Mouse (Mus musculus): ENCODE results near the gene Otulin. TPM values are rescaled to one million over a fixed set of nuclear protein-coding genes. Genes with fewer than 3 reads are reported as not detected.

Gene Otulin
- polyA plus RNA-seq, 1 experiment = 43.1 TPM

DNA sequence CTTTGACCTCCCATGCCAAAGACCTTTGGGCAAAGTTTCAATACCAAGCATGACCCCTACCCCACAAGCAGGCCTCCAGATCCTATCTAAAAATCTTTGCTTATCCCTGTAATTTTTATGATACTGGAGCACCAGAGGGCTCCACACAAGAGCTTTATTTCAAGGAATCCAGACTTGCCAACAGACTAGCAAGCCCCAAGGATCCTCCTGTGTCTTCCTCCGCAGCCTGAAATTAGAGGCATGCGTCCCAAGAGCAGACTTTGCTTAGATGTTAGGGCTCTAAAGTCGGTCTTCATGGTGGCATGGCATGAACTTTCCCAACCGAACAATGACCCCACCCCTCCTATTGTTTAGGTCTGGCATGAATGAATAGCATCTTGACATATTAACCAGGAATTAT is 94.8 kb downstream of the Otulin start:
- Histone ChIP-seq H3K4me3 (ENCODE audit: control insufficient read depth, insufficient read depth, low read length) (no peak overlapping the region), H3K36me3 (ENCODE audit: control insufficient read depth, insufficient read depth, low read length) (no peaks in the 10 kb centered on the region), H3K27ac (ENCODE audit: control insufficient read depth, insufficient read depth, low read length) (no peak overlapping the region), H3K4me1 (replicated peaks; ENCODE audit: control insufficient read depth, insufficient read depth, low read length) (no peaks in the 10 kb centered on the region), H3K27me3 (ENCODE audit: control insufficient read depth, insufficient read depth, low read length) (no peaks in the 10 kb centered on the region)
- WGBS = 97% methylated on average over 4 of the region's 4 CpGs
- no peak for DNase-seq
- TF ChIP-seq POLR2A (IDR thresholded peaks at IDR 0.05; ENCODE audit: control insufficient read depth, extremely low read depth, insufficient read depth, low read length, poor library complexity) (no peak), CTCF (IDR thresholded peaks at IDR 0.05; ENCODE audit: borderline replicate concordance, control insufficient read depth, extremely low read depth, insufficient read depth, low read length, poor library complexity) (no peak)

DNA sequence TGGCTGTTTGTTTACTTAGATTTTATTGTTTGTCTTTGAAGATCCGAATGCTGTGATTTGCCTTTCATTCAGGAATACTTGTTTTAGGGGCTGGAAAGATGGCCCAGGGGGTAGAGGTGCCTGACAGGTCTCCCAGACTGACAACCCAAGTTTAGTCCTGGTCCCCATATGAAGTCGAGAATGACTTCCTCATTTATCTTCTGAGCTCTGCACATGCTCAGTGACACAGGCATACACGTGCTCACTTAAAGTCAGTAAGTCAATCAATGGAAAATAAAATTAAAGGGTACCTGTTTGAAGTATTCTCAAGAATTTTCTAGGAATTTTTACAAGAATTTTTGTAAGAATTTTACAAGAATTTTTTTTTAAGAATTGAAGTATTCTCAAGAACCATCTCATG is 97.5 kb downstream of the Otulin start:
- TF ChIP-seq POLR2A (IDR thresholded peaks at IDR 0.05; ENCODE audit: control insufficient read depth, extremely low read depth, insufficient read depth, low read length, poor library complexity) = no peak
- TF ChIP-seq CTCF (IDR thresholded peaks at IDR 0.05; ENCODE audit: borderline replicate concordance, control insufficient read depth, extremely low read depth, insufficient read depth, low read length, poor library complexity) = no peak
- no peaks in the 10 kb centered on the region for H3K27me3 ChIP-seq (ENCODE audit: control insufficient read depth, insufficient read depth, low read length)
- no peak overlapping the region for H3K27ac ChIP-seq (ENCODE audit: control insufficient read depth, insufficient read depth, low read length)
- WGBS = 51% methylated on average over 3 of the region's 3 CpGs
- DNase-seq = no peak
- 0 out of 2 replicates have a peak, but pooled peaks cover 2% of the 10 kb centered on the region for H3K4me1 ChIP-seq (replicated peaks; ENCODE audit: control insufficient read depth, insufficient read depth, low read length)
- H3K36me3 ChIP-seq (ENCODE audit: control insufficient read depth, insufficient read depth, low read length) = no peaks in the 10 kb centered on the region
- H3K4me3 ChIP-seq (ENCODE audit: control insufficient read depth, insufficient read depth, low read length) = no peak overlapping the region

DNA sequence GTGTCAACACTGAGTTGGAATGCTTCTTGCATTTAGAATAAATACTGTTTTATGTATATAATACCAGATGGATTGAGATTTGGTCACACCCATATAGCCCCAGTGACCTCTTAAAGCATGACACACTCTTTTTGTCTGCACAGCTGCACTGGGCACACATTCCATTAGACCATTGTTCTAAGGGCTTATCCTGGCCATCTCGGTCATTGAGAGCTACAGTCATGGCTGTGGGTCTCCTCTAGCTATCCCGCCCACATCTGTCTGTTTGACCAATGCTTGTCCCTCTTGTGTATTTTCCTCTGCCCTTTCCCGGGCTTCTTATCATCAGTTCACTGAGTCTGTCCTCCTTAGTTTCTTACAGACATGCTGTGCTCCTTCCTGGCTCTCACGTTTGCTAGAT is 100.5 kb downstream of the Otulin start:
- WGBS = 95% methylated on average over 4 of the region's 4 CpGs
- Histone ChIP-seq H3K27ac (ENCODE audit: control insufficient read depth, insufficient read depth, low read length) (no peak overlapping the region), H3K4me1 (replicated peaks; ENCODE audit: control insufficient read depth, insufficient read depth, low read length) (0 out of 2 replicates have a peak, but pooled peaks cover 2% of the 10 kb centered on the region), H3K4me3 (ENCODE audit: control insufficient read depth, insufficient read depth, low read length) (no peak overlapping the region), H3K27me3 (ENCODE audit: control insufficient read depth, insufficient read depth, low read length) (no peaks in the 10 kb centered on the region), H3K36me3 (ENCODE audit: control insufficient read depth, insufficient read depth, low read length) (no peaks in the 10 kb centered on the region)
- TF ChIP-seq CTCF (IDR thresholded peaks at IDR 0.05; ENCODE audit: borderline replicate concordance, control insufficient read depth, extremely low read depth, insufficient read depth, low read length, poor library complexity) (no peak), POLR2A (IDR thresholded peaks at IDR 0.05; ENCODE audit: control insufficient read depth, extremely low read depth, insufficient read depth, low read length, poor library complexity) (no peak)
- no peak for DNase-seq

DNA sequence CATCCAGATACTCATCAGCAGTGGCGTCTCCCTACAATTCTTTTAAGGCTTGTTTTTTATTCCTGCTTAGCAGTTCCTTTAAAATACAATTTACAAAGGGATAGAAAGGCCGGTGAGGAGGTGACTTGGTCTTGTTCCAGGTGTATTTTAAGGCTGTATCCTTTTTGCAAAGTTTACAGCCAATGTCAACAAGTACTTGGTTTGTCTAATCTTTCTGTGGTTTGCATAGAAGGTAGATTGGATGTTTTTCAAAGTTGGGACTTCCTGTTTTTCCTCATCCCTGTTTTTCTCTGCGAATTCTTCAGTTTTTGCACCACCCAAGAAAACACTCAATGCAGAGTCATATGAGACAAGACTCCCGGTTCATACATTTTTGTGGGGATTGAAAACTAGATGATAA is 101.6 kb downstream of the Otulin start:
- 0 out of 2 replicates have a peak, but pooled peaks cover 2% of the 10 kb centered on the region for H3K4me1 ChIP-seq (replicated peaks; ENCODE audit: control insufficient read depth, insufficient read depth, low read length)
- H3K27me3 ChIP-seq (ENCODE audit: control insufficient read depth, insufficient read depth, low read length) = no peaks in the 10 kb centered on the region
- TF ChIP-seq CTCF (IDR thresholded peaks at IDR 0.05; ENCODE audit: borderline replicate concordance, control insufficient read depth, extremely low read depth, insufficient read depth, low read length, poor library complexity) (no peak), POLR2A (IDR thresholded peaks at IDR 0.05; ENCODE audit: control insufficient read depth, extremely low read depth, insufficient read depth, low read length, poor library complexity) (no peak)
- no peak overlapping the region for H3K4me3 ChIP-seq (ENCODE audit: control insufficient read depth, insufficient read depth, low read length)
- 60% methylated on average over 4 of the region's 4 CpGs for WGBS
- no peak for DNase-seq
- no peaks in the 10 kb centered on the region for H3K36me3 ChIP-seq (ENCODE audit: control insufficient read depth, insufficient read depth, low read length)
- H3K27ac ChIP-seq (ENCODE audit: control insufficient read depth, insufficient read depth, low read length) = no peak overlapping the region

DNA sequence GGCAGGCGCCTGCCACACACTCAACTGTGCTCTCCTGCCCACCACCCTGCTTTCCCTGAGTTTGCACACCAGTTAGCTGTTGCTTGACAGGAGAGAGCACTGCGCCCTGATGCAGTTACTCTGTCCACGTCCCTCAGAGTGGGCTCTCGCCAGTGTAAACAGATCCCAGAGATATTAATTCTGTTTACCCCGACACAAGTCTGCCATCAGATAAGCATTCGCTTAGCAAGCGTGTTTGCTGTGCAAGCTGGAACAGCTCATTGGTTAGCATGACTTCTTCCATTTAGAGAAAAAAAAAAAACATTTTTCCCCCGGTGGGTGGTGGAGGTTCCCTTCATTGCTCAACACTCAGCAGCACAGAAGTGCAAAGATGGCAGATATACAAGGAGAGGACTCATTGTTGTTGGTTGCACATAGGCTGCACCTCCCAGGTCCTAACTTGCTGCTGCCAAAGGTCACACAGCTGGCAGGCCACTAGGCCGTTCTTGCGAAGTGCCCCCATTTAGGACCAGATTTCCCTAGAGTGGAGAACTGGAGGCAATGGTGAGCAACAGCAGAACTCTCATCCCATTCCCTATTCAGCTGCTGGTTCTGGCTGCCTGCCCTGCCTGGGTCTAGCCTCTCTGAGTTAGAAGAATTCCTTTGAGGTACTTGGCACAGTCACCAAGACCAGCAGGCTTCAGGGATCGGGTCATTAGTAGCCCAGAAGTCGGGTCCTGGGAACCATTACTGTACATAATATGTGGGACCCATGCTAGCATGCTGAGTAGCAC is 105.1 kb downstream of the Otulin start:
- TF ChIP-seq CTCF (IDR thresholded peaks at IDR 0.05; ENCODE audit: borderline replicate concordance, control insufficient read depth, extremely low read depth, insufficient read depth, low read length, poor library complexity) = no peak
- TF ChIP-seq POLR2A (IDR thresholded peaks at IDR 0.05; ENCODE audit: control insufficient read depth, extremely low read depth, insufficient read depth, low read length, poor library complexity) = no peak
- H3K36me3 ChIP-seq (ENCODE audit: control insufficient read depth, insufficient read depth, low read length) = no peaks in the 10 kb centered on the region
- no peak overlapping the region for H3K4me3 ChIP-seq (ENCODE audit: control insufficient read depth, insufficient read depth, low read length)
- WGBS = 91% methylated on average over 12 of the region's 12 CpGs
- no peak overlapping the region for H3K27ac ChIP-seq (ENCODE audit: control insufficient read depth, insufficient read depth, low read length)
- no peak for DNase-seq
- H3K27me3 ChIP-seq (ENCODE audit: control insufficient read depth, insufficient read depth, low read length) = no peaks in the 10 kb centered on the region
- H3K4me1 ChIP-seq (replicated peaks; ENCODE audit: control insufficient read depth, insufficient read depth, low read length) = 0 out of 2 replicates have a peak, but pooled peaks cover 2% of the 10 kb centered on the region

DNA sequence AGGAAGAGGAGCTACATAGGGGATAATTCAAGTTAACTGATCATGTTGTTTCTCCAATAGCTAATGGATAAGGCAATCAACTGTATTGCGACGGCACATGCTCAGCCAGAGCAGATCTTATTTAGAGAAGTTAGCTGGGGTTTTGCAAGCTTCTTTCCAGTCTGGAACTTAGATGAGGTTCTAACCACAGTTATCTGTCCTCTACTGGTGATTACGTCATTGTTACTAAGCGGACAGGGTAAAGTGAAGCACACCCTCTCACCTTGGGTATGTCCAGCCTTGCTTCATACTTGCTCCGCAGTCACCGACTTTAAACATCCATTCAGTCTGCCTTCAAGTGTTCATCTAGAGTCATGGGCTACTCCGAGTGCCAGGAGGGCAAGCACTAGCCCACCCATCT is 110.6 kb downstream of the Otulin start:
- Histone ChIP-seq H3K27me3 (ENCODE audit: control insufficient read depth, insufficient read depth, low read length) (no peaks in the 10 kb centered on the region), H3K27ac (ENCODE audit: control insufficient read depth, insufficient read depth, low read length) (no peak overlapping the region), H3K36me3 (ENCODE audit: control insufficient read depth, insufficient read depth, low read length) (no peaks in the 10 kb centered on the region), H3K4me1 (replicated peaks; ENCODE audit: control insufficient read depth, insufficient read depth, low read length) (peaks cover 7% of the 10 kb centered on the region), H3K4me3 (ENCODE audit: control insufficient read depth, insufficient read depth, low read length) (no peak overlapping the region)
- TF ChIP-seq CTCF (IDR thresholded peaks at IDR 0.05; ENCODE audit: borderline replicate concordance, control insufficient read depth, extremely low read depth, insufficient read depth, low read length, poor library complexity) (no peak), POLR2A (IDR thresholded peaks at IDR 0.05; ENCODE audit: control insufficient read depth, extremely low read depth, insufficient read depth, low read length, poor library complexity) (no peak)
- no peak for DNase-seq
- WGBS = 91% methylated on average over 7 of the region's 7 CpGs
